Mouse (Mus musculus): Measurements from ENCODE around the gene Shroom3.

GRCm38 (mm10) chr5:92698131-92698836 lies 15.0 kb downstream of the Shroom3 start:
- TF ChIP-seq CTCF (IDR thresholded peaks at IDR 0.05 in 2 of 3, conservative IDR thresholded peaks at IDR 0.05 in 1 of 3; ENCODE audit: control insufficient read depth in 1 of 3, insufficient read depth in 1 of 3, low read depth in 2 of 3, low read length in 3 of 3, poor library complexity in 1 of 3, severe bottlenecking in 1 of 3) (no peak), GATA1 (IDR thresholded peaks at IDR 0.05; ENCODE audit: low read depth, low read length) (no peak)
